Mouse (Mus musculus): Measurements from ENCODE around the gene Them5. TPM values are rescaled to one million over a fixed set of nuclear protein-coding genes. Genes with fewer than 3 reads are reported as not detected.

Them5 gene
- polyA plus RNA-seq, 1 experiment from 2014 or later, result 26.2 TPM

- peaks cover 3% of the 10 kb centered on the region; the same call in 1 of the 2 replicates for H3K4me1 ChIP-seq (ENCODE audit: control insufficient read depth, insufficient read depth, low read length)
- H3K4me3 ChIP-seq (ENCODE audit: low read depth, low read length), result peak overlapping the region; percentile 65
- H3K27me3 ChIP-seq (replicated peaks; ENCODE audit: control insufficient read depth, insufficient read depth, low read length), result peaks cover 23% of the 10 kb centered on the region; the same call in 1 of the 2 replicates
- H3K36me3 ChIP-seq (ENCODE audit: control insufficient read depth, insufficient read depth, low read length), result no peaks in the 10 kb centered on the region
- peak overlapping the region; percentile 88 for H3K9ac ChIP-seq (ENCODE audit: low read depth, low read length)
- H3K4me2 ChIP-seq (ENCODE audit: low read depth, low read length), result peak overlapping the region; percentile 94
- H3K27ac ChIP-seq (replicated peaks; ENCODE audit: low read depth, low read length), result peak overlapping the region; percentile 52
- WGBS, result 16% methylated on average over 36 of the region's 97 CpGs
- H3K9me3 ChIP-seq (ENCODE audit: control insufficient read depth, low read length), result no peaks in the 10 kb centered on the region
- peak; percentile 68 for ATAC-seq (ENCODE audit: low read depth)
- DNase-seq (ENCODE audit: low spot score), result peak; percentile 59
Observed at GRCm38 (mm10) chr3:94363291-94364153, 21.6 kb downstream of the Them5 start.

GRCm38 (mm10) chr3:94364154-94364526 lies 22.2 kb downstream of the Them5 start:
- DNase-seq (ENCODE audit: low spot score), result no peak
- H3K9me3 ChIP-seq (ENCODE audit: control insufficient read depth, low read length), result no peaks in the 10 kb centered on the region
- peak overlapping the region; percentile 88 for H3K9ac ChIP-seq (ENCODE audit: low read depth, low read length)
- H3K4me3 ChIP-seq (ENCODE audit: low read depth, low read length), result peak overlapping the region; percentile 65
- peaks cover 3% of the 10 kb centered on the region; the same call in 1 of the 2 replicates for H3K4me1 ChIP-seq (ENCODE audit: control insufficient read depth, insufficient read depth, low read length)
- H3K36me3 ChIP-seq (ENCODE audit: control insufficient read depth, insufficient read depth, low read length), result no peaks in the 10 kb centered on the region
- H3K27ac ChIP-seq (replicated peaks; ENCODE audit: low read depth, low read length), result peak overlapping the region; percentile 52; the same call in 1 of the 2 replicates
- peaks cover 23% of the 10 kb centered on the region; the same call in 1 of the 2 replicates for H3K27me3 ChIP-seq (replicated peaks; ENCODE audit: control insufficient read depth, insufficient read depth, low read length)
- peak; percentile 26; the same call in 1 of the 2 replicates for ATAC-seq (ENCODE audit: low read depth)
- H3K4me2 ChIP-seq (ENCODE audit: low read depth, low read length), result peak overlapping the region; percentile 94
- WGBS, result 6% methylated on average over 8 of the region's 23 CpGs

GRCm38 (mm10) chr3:94366761-94367160 lies 24.9 kb downstream of the Them5 start:
- 14% methylated on average over 3 of the region's 3 CpGs for WGBS

GRCm38 (mm10) chr3:94367511-94367910 lies 25.6 kb downstream of the Them5 start:
- Histone ChIP-seq H3K9ac (ENCODE audit: low read depth, low read length) (no peak overlapping the region), H3K27me3 (replicated peaks; ENCODE audit: control insufficient read depth, insufficient read depth, low read length) (peaks cover 18% of the 10 kb centered on the region; the same call in 1 of the 2 replicates), H3K9me3 (ENCODE audit: control insufficient read depth, low read length) (no peaks in the 10 kb centered on the region), H3K4me3 (ENCODE audit: low read depth, low read length) (no peak overlapping the region), H3K36me3 (ENCODE audit: control insufficient read depth, insufficient read depth, low read length) (no peaks in the 10 kb centered on the region), H3K4me2 (ENCODE audit: low read depth, low read length) (no peak overlapping the region), H3K4me1 (ENCODE audit: control insufficient read depth, insufficient read depth, low read length) (peaks cover 13% of the 10 kb centered on the region), H3K27ac (replicated peaks; ENCODE audit: low read depth, low read length) (no peak overlapping the region)
- 82% methylated on average over 6 of the region's 6 CpGs for WGBS
- ATAC-seq (ENCODE audit: low read depth), result no peak
- DNase-seq (ENCODE audit: low spot score), result no peak

More at GRCm38 (mm10) chr3:94366761-94367160, 24.9 kb downstream of the Them5 start:
- no peaks in the 10 kb centered on the region for H3K9me3 ChIP-seq (ENCODE audit: control insufficient read depth, low read length)
- H3K27ac ChIP-seq (replicated peaks; ENCODE audit: low read depth, low read length), result no peak overlapping the region
- peaks cover 6% of the 10 kb centered on the region for H3K4me1 ChIP-seq (ENCODE audit: control insufficient read depth, insufficient read depth, low read length)
- DNase-seq (ENCODE audit: low spot score) (peak; percentile 71), ATAC-seq (ENCODE audit: low read depth) (no peak; the same call in 1 of the 2 replicates)
- H3K4me3 ChIP-seq (ENCODE audit: low read depth, low read length), result no peak overlapping the region
- no peaks in the 10 kb centered on the region for H3K36me3 ChIP-seq (ENCODE audit: control insufficient read depth, insufficient read depth, low read length)
- no peak overlapping the region for H3K9ac ChIP-seq (ENCODE audit: low read depth, low read length)
- no peak overlapping the region for H3K4me2 ChIP-seq (ENCODE audit: low read depth, low read length)
- peaks cover 23% of the 10 kb centered on the region; the same call in 1 of the 2 replicates for H3K27me3 ChIP-seq (replicated peaks; ENCODE audit: control insufficient read depth, insufficient read depth, low read length)

GRCm38 (mm10) chr3:94368631-94369030 lies 26.7 kb downstream of the Them5 start:
- H3K4me1 ChIP-seq (ENCODE audit: control insufficient read depth, insufficient read depth, low read length), result peaks cover 20% of the 10 kb centered on the region
- ATAC-seq (ENCODE audit: low read depth) (no peak), DNase-seq (ENCODE audit: low spot score) (no peak)
- no peaks in the 10 kb centered on the region for H3K36me3 ChIP-seq (ENCODE audit: control insufficient read depth, insufficient read depth, low read length)
- H3K4me2 ChIP-seq (ENCODE audit: low read depth, low read length), result no peak overlapping the region
- no peak overlapping the region for H3K27ac ChIP-seq (replicated peaks; ENCODE audit: low read depth, low read length)
- no peak overlapping the region for H3K4me3 ChIP-seq (ENCODE audit: low read depth, low read length)
- 62% methylated on average over 6 of the region's 6 CpGs for WGBS
- no peak overlapping the region for H3K9ac ChIP-seq (ENCODE audit: low read depth, low read length)
- no peaks in the 10 kb centered on the region for H3K9me3 ChIP-seq (ENCODE audit: control insufficient read depth, low read length)
- peaks cover 8% of the 10 kb centered on the region; the same call in 1 of the 2 replicates for H3K27me3 ChIP-seq (replicated peaks; ENCODE audit: control insufficient read depth, insufficient read depth, low read length)

- Histone ChIP-seq H3K27me3 (replicated peaks; ENCODE audit: control insufficient read depth, insufficient read depth, low read length) (peaks cover 3% of the 10 kb centered on the region; the same call in 1 of the 2 replicates), H3K36me3 (ENCODE audit: control insufficient read depth, insufficient read depth, low read length) (no peaks in the 10 kb centered on the region), H3K9ac (ENCODE audit: low read depth, low read length) (no peak overlapping the region), H3K4me1 (ENCODE audit: control insufficient read depth, insufficient read depth, low read length) (peaks cover 21% of the 10 kb centered on the region), H3K4me3 (ENCODE audit: low read depth, low read length) (no peak overlapping the region), H3K9me3 (ENCODE audit: control insufficient read depth, low read length) (no peaks in the 10 kb centered on the region), H3K4me2 (ENCODE audit: low read depth, low read length) (no peak overlapping the region), H3K27ac (replicated peaks; ENCODE audit: low read depth, low read length) (no peak overlapping the region)
- DNase-seq (ENCODE audit: low spot score) (no peak), ATAC-seq (ENCODE audit: low read depth) (no peak)
- WGBS, result 53% methylated on average over 2 of the region's 2 CpGs
Observed at GRCm38 (mm10) chr3:94369709-94370108, 27.8 kb downstream of the Them5 start.

- H3K4me1 ChIP-seq (ENCODE audit: control insufficient read depth, insufficient read depth, low read length), result peaks cover 21% of the 10 kb centered on the region
- DNase-seq (ENCODE audit: low spot score) (peak; percentile 90), ATAC-seq (ENCODE audit: low read depth) (peak; percentile 65)
- 5% methylated on average over 11 of the region's 11 CpGs for WGBS
- no peaks in the 10 kb centered on the region for H3K9me3 ChIP-seq (ENCODE audit: control insufficient read depth, low read length)
- no peak overlapping the region for H3K27ac ChIP-seq (replicated peaks; ENCODE audit: low read depth, low read length)
- H3K27me3 ChIP-seq (replicated peaks; ENCODE audit: control insufficient read depth, insufficient read depth, low read length), result no peaks in the 10 kb centered on the region
- H3K36me3 ChIP-seq (ENCODE audit: control insufficient read depth, insufficient read depth, low read length), result no peaks in the 10 kb centered on the region
- H3K9ac ChIP-seq (ENCODE audit: low read depth, low read length), result peak overlapping the region; percentile 42
- no peak overlapping the region; the same call in 1 of the 2 replicates for H3K4me3 ChIP-seq (ENCODE audit: low read depth, low read length)
- peak overlapping the region; percentile 49 for H3K4me2 ChIP-seq (ENCODE audit: low read depth, low read length)
Observed at GRCm38 (mm10) chr3:94371637-94372036, 29.7 kb downstream of the Them5 start.

- H3K36me3 ChIP-seq (ENCODE audit: control insufficient read depth, insufficient read depth, low read length), result no peaks in the 10 kb centered on the region
- peak; percentile 14; the same call in 1 of the 2 replicates for ATAC-seq (ENCODE audit: low read depth)
- peak overlapping the region; percentile 42; the same call in 1 of the 2 replicates for H3K9ac ChIP-seq (ENCODE audit: low read depth, low read length)
- no peak overlapping the region; the same call in 1 of the 2 replicates for H3K4me3 ChIP-seq (ENCODE audit: low read depth, low read length)
- WGBS, result 5% methylated on average over 3 of the region's 3 CpGs
- H3K27ac ChIP-seq (replicated peaks; ENCODE audit: low read depth, low read length), result no peak overlapping the region
- peaks cover 22% of the 10 kb centered on the region for H3K4me1 ChIP-seq (ENCODE audit: control insufficient read depth, insufficient read depth, low read length)
- DNase-seq (ENCODE audit: low spot score), result no peak
- no peaks in the 10 kb centered on the region for H3K9me3 ChIP-seq (ENCODE audit: control insufficient read depth, low read length)
- H3K27me3 ChIP-seq (replicated peaks; ENCODE audit: control insufficient read depth, insufficient read depth, low read length), result no peaks in the 10 kb centered on the region
- peak overlapping the region; percentile 49 for H3K4me2 ChIP-seq (ENCODE audit: low read depth, low read length)
Observed at GRCm38 (mm10) chr3:94372038-94372437, 30.1 kb downstream of the Them5 start.

Data from embryonic facial prominence, embryonic 14.5 days (tissue).